ENCODE assay signal across 8 mouse cellular contexts in genomic region chr6:50566141-50566996, GRCm38 (mm10). TPM values are rescaled to one million over a fixed set of nuclear protein-coding genes. Genes with fewer than 3 reads are reported as not detected.
A peak's percentile ranks its signal among the peaks of the same experiment; 100 is the strongest.
DNase-seq lines count a peak whose midpoint lies in the region; ATAC-seq and TF ChIP-seq lines count a peak whose summit lies in the region.

Gene Cycs, minus strand, starts transcription at chr6:50566538.

- under 1% methylated on average over 78 of the region's 78 CpGs for WGBS in heart, embryonic 11.5 days (ENCODE audit: insufficient replicate concordance)
- WGBS in kidney, embryonic 16.5 days = under 1% methylated on average over 78 of the region's 78 CpGs
- WGBS in liver, adult 2 months = under 1% methylated on average over 78 of the region's 78 CpGs

- TF ChIP-seq CTCF in C2C12 (IDR thresholded peaks at IDR 0.05; ENCODE audit: control insufficient read depth, insufficient read depth, insufficient read length) = no peak
- TF ChIP-seq CTCF in brain, embryonic 14.5 days (IDR thresholded peaks at IDR 0.05; ENCODE audit: borderline replicate concordance, extremely low read depth, insufficient read depth, insufficient read length) = peak; percentile 4; the same call in 1 of the 2 replicates
- peak; percentile 53 for TF ChIP-seq CTCF in liver, adult 2 months (IDR thresholded peaks at IDR 0.05; ENCODE audit: low read depth, low read length)

- H3K79me2 ChIP-seq in C2C12 (ENCODE audit: control insufficient read depth, insufficient read depth) (peaks cover 16% of the 10 kb centered on the region), myocyte (ENCODE audit: control insufficient read depth, insufficient read depth) (peaks cover 11% of the 10 kb centered on the region)
- no peaks in the 10 kb centered on the region; the same call in 1 of the 2 replicates for H3K79me2 ChIP-seq in liver, adult 2 months (ENCODE audit: control insufficient read depth, insufficient read depth, low read length)

- peak within 1 kb of the TSS; percentile 83 for H3K4me2 ChIP-seq in heart, embryonic 11.5 days
- peak within 1 kb of the TSS; percentile 75 for H3K4me2 ChIP-seq in kidney, embryonic 16.5 days (replicated peaks; ENCODE audit: low read depth, low read length)
- peak within 1 kb of the TSS; percentile 91 for H3K4me2 ChIP-seq in myocyte (ENCODE audit: low read depth)

- H3K9me3 ChIP-seq in erythroblast, embryonic 14.5 days (ENCODE audit: control insufficient read depth, low read length) = no peaks in the 10 kb centered on the region
- H3K9me3 ChIP-seq in heart, embryonic 11.5 days (replicated peaks; ENCODE audit: control insufficient read depth, low read length) = no peaks in the 10 kb centered on the region
- H3K9me3 ChIP-seq in kidney, embryonic 16.5 days (ENCODE audit: low read length) = no peaks in the 10 kb centered on the region

- H3K9ac ChIP-seq in heart, embryonic 11.5 days (ENCODE audit: low read depth, low read length) = peak within 1 kb of the TSS; percentile 82
- H3K9ac ChIP-seq in kidney, embryonic 16.5 days (replicated peaks; ENCODE audit: low read length) = peak within 1 kb of the TSS; percentile 90
- H3K9ac ChIP-seq in liver, adult 2 months (ENCODE audit: low read depth, low read length) = peak within 1 kb of the TSS; percentile 90

- H3K4me1 ChIP-seq in erythroblast, embryonic 14.5 days (ENCODE audit: control insufficient read depth) = peaks cover 23% of the 10 kb centered on the region
- 0 out of 2 replicates have a peak, but pooled peaks cover 2% of the 10 kb centered on the region for H3K4me1 ChIP-seq in heart, embryonic 11.5 days (ENCODE audit: control insufficient read depth, insufficient read depth, low read length)
- peaks cover 9% of the 10 kb centered on the region; the same call in 1 of the 2 replicates for H3K4me1 ChIP-seq in kidney, embryonic 16.5 days (ENCODE audit: insufficient read depth, low read length)
- H3K4me1 ChIP-seq in liver, adult 2 months (ENCODE audit: control insufficient read depth, insufficient read depth, low read length) = 0 out of 2 replicates have a peak, but pooled peaks cover 2% of the 10 kb centered on the region

- H3K36me3 ChIP-seq in C2C12 (ENCODE audit: control insufficient read depth, insufficient read depth) (peaks cover 25% of the 10 kb centered on the region), myocyte (ENCODE audit: control insufficient read depth, insufficient read depth) (peaks cover 22% of the 10 kb centered on the region)
- peaks cover 19% of the 10 kb centered on the region for H3K36me3 ChIP-seq in erythroblast, embryonic 14.5 days (ENCODE audit: control insufficient read depth)
- H3K36me3 ChIP-seq in heart, embryonic 11.5 days (ENCODE audit: control insufficient read depth, insufficient read depth, low read length) = 0 out of 2 replicates have a peak, but pooled peaks cover 2% of the 10 kb centered on the region
- peaks cover 7% of the 10 kb centered on the region for H3K36me3 ChIP-seq in kidney, embryonic 16.5 days (ENCODE audit: insufficient read depth, low read length)
- H3K36me3 ChIP-seq in liver, adult 2 months (ENCODE audit: control insufficient read depth, insufficient read depth, low read length) = peaks cover 11% of the 10 kb centered on the region
- H3K36me3 ChIP-seq in splenic B cell, adult 2 months (ENCODE audit: control insufficient read depth, insufficient read depth, low read length, poor library complexity, severe bottlenecking) = no peaks in the 10 kb centered on the region; the same call in 1 of the 2 replicates

- H3K79me3 ChIP-seq in C2C12 (ENCODE audit: low read depth) = peaks cover 13% of the 10 kb centered on the region

- no peaks in the 10 kb centered on the region for H3K27me3 ChIP-seq in C2C12 (ENCODE audit: control insufficient read depth, insufficient read depth, insufficient read length)
- H3K27me3 ChIP-seq in erythroblast, embryonic 14.5 days (ENCODE audit: control insufficient read depth) = no peaks in the 10 kb centered on the region
- H3K27me3 ChIP-seq in heart, embryonic 11.5 days (ENCODE audit: control insufficient read depth, insufficient read depth, low read length) = no peaks in the 10 kb centered on the region
- H3K27me3 ChIP-seq in kidney, embryonic 16.5 days (ENCODE audit: insufficient read depth, low read length) = no peaks in the 10 kb centered on the region
- H3K27me3 ChIP-seq in liver, adult 2 months (ENCODE audit: control insufficient read depth, insufficient read depth, low read length) = no peaks in the 10 kb centered on the region
- no peaks in the 10 kb centered on the region for H3K27me3 ChIP-seq in myocyte (ENCODE audit: control insufficient read depth, insufficient read depth, insufficient read length)
- H3K27me3 ChIP-seq in splenic B cell, adult 2 months (ENCODE audit: control insufficient read depth, insufficient read depth, low read length, poor library complexity, severe bottlenecking) = no peaks in the 10 kb centered on the region

- H3K4me3 ChIP-seq in C2C12 (ENCODE audit: insufficient read depth, poor library complexity, severe bottlenecking) = peak within 1 kb of the TSS; percentile 50
- peak within 1 kb of the TSS; percentile 83 for H3K4me3 ChIP-seq in erythroblast, embryonic 14.5 days (replicated peaks)
- H3K4me3 ChIP-seq in heart, embryonic 11.5 days (ENCODE audit: low read depth, low read length) = peak within 1 kb of the TSS; percentile 73
- H3K4me3 ChIP-seq in kidney, embryonic 16.5 days (ENCODE audit: low read length) = peak within 1 kb of the TSS; percentile 94
- H3K4me3 ChIP-seq in liver, adult 2 months (ENCODE audit: insufficient read depth, low read depth, low read length) = peak within 1 kb of the TSS; percentile 80
- peak within 1 kb of the TSS; percentile 83 for H3K4me3 ChIP-seq in myocyte

- peak; percentile 97 for ATAC-seq in heart, embryonic 11.5 days (replicated peaks; ENCODE audit: insufficient number of reproducible peaks, low FRiP score, low TSS enrichment)
- ATAC-seq in kidney, embryonic 16.5 days (ENCODE audit: low FRiP score, low TSS enrichment) = peak; percentile 99

- peak; percentile 100 for DNase-seq in brain, embryonic 14.5 days (ENCODE audit: low read depth)
- peak; percentile 97 for DNase-seq in liver, adult 2 months (ENCODE audit: extremely low read depth, low read depth, low spot score)
- DNase-seq in splenic B cell, adult 2 months (ENCODE audit: low read depth, low spot score) = peak; percentile 100

- peak within 1 kb of the TSS; percentile 84 for H3K27ac ChIP-seq in heart, embryonic 11.5 days (ENCODE audit: low read depth, low read length)
- peak within 1 kb of the TSS; percentile 79 for H3K27ac ChIP-seq in kidney, embryonic 16.5 days (ENCODE audit: low read length)
- H3K27ac ChIP-seq in liver, adult 2 months (replicated peaks; ENCODE audit: insufficient read depth, low read depth, low read length) = peak within 1 kb of the TSS; percentile 86

- H3ac ChIP-seq in C2C12 (ENCODE audit: control insufficient read depth, insufficient read length, low read depth) = peak within 1 kb of the TSS; percentile 74
- H3ac ChIP-seq in myocyte (ENCODE audit: control insufficient read depth, insufficient read length) = peak within 1 kb of the TSS; percentile 83

- peak; percentile 57; the same call in 1 of the 2 replicates for TF ChIP-seq POLR2A in brain, embryonic 14.5 days (IDR thresholded peaks at IDR 0.05; ENCODE audit: borderline replicate concordance, extremely low read depth, insufficient read depth, insufficient read length, poor library complexity, severe bottlenecking)
- TF ChIP-seq POLR2A in liver, adult 2 months (IDR thresholded peaks at IDR 0.05; ENCODE audit: extremely low read depth, insufficient read depth, low read length) = peak; percentile 74
- TF ChIP-seq POLR2A in myocyte (IDR thresholded peaks at IDR 0.05; ENCODE audit: insufficient read length, low read depth) = peak; percentile 89

TF ChIP-seq in C2C12, 6 proteins besides CTCF, POLR2A, EP300 and RAD21:
- TF ChIP-seq MAX (IDR thresholded peaks at IDR 0.05) (peak; percentile 85), MYOD1 (IDR thresholded peaks at IDR 0.05; ENCODE audit: control insufficient read depth, insufficient read length, low read depth) (no peak)
TF ChIP-seq in C2C12: peak in this region for 1.

TF ChIP-seq in myocyte, 11 proteins besides CTCF, POLR2A, EP300 and RAD21:
- TF ChIP-seq MYOG (IDR thresholded peaks at IDR 0.05; ENCODE audit: control insufficient read depth in 1 of 3, insufficient read depth in 1 of 3, insufficient read length in 2 of 3, low read depth in 2 of 3) (peak in 1 of 3 experiments; percentile 40), MYOD1 (IDR thresholded peaks at IDR 0.05; ENCODE audit: control insufficient read depth in 1 of 3, insufficient read length in 2 of 3, low read depth in 2 of 3) (peak in 1 of 3 experiments; percentile 44), MAX (IDR thresholded peaks at IDR 0.05; ENCODE audit: low read depth) (peak; percentile 22), POLR2AphosphoS2 (IDR thresholded peaks at IDR 0.05; ENCODE audit: insufficient read length, low read depth) (peak; percentile 95), SRF (IDR thresholded peaks at IDR 0.05; ENCODE audit: control insufficient read depth, insufficient read length, low read depth) (no peak), REST (IDR thresholded peaks at IDR 0.05; ENCODE audit: insufficient read depth, insufficient read length) (no peak)

RNA-seq across cellular contexts. Expression of gene Cycs, which starts in this region (rescaled TPM):
- polyA plus RNA-seq in C2C12 (2012; fragmentation: generic; extraction: Trizol) (65.5 TPM), myocyte (2012; fragmentation: generic; extraction: Trizol) (51.9 TPM)
- polyA plus RNA-seq in brain, embryonic 14.5 days (2012; rRNA removed) = 41.3 and 42.7 TPM in 2 replicates
- 0.88 and 1.4 TPM in 2 replicates for polyA plus RNA-seq in erythroblast, embryonic 14.5 days (2012)
- polyA plus RNA-seq in heart, embryonic 11.5 days (2014; fragmentation: Nextera tagmentation; extraction: Ambion mirVana) = 168 and 176 TPM in 2 replicates
- 74.4 and 79.4 TPM in 2 replicates for polyA plus RNA-seq in kidney, embryonic 16.5 days (2015; fragmentation: Nextera tagmentation; extraction: Ambion mirVana)
- 36.2 and 52.9 TPM in 2 replicates for total RNA-seq in liver, adult 2 months (2014; rRNA removed)
- polyA plus RNA-seq in liver, adult 2 months (2012; rRNA removed) = 2.9 and 3.1 TPM in 2 replicates

Comparison
In these comparisons a context has a peak if more than half of its experiments do, and no peak if none do; other contexts are left out.
1. Peak in every context shown above with its lines: DNase-seq, ATAC-seq, H3K4me3 ChIP-seq and H3K27ac ChIP-seq.
2. RNA of gene Cycs (polyA plus RNA-seq): 168 to 176 TPM in heart, embryonic 11.5 days, 74.4 to 79.4 TPM in kidney, embryonic 16.5 days, 65.5 TPM in C2C12 (single experiment), 51.9 TPM in myocyte (single experiment) and 41.3 to 42.7 TPM in brain, embryonic 14.5 days; 2.9 to 3.1 TPM in liver, adult 2 months and 0.88 to 1.4 TPM in erythroblast, embryonic 14.5 days; every median in the first group is over 10 times any median in the second.